Mouse (Mus musculus): Measurements from ENCODE around the gene Ubash3a.
"Not testable (repeated sequence)": the region's sequence is repeated elsewhere in the genome, so short reads cannot be mapped to it uniquely, and the experiment has no call there.

The Ubash3a gene

GRCm38 (mm10) chr17:31261352-31261751, 53.7 kb downstream of the Ubash3a start:
- no peak for DNase-seq

- DNase-seq: no peak
Measured at GRCm38 (mm10) chr17:31262715-31263114, 55.0 kb downstream of the Ubash3a start.

DNA sequence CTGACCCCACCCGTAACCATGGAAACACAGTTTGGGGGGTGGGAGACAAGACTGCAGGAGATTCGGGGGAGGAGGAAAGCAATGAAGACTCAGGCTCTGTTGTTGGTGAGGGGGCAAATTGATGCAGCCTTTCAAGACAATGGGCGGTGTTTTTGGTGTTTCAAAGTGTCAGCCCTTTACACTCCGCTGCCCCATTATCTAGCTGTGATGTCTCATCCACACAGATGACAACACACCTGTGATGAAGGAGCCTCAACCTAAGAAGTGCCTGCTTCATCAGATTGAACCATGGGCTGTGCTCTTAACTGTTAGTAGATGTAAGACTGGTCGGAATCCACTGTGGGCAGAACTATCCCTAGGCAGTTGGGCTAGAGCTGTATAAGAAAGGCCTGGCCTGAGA, 56.1 kb downstream of the Ubash3a start:
- DNase-seq: no peak

DNA sequence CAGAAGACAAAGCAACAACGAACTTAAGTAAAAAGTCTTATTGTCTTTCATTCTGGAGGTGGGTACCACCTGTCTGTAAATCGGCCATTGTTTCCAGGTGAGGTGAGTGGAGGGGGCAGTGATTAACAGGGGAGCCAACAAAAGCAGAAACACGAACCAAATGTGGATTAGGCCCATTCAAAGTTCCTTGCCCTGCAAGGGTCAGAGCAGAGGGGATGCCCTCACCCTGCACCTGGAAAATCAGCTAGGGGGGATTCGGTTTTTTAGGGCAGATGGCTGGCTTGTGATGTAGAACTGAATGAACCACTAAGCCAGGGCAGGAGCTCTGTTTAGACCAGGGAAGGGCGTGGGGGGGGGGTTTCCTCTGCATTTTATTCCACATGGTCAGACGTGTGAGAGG, 56.7 kb downstream of the Ubash3a start:
- DNase-seq: no peak

DNA sequence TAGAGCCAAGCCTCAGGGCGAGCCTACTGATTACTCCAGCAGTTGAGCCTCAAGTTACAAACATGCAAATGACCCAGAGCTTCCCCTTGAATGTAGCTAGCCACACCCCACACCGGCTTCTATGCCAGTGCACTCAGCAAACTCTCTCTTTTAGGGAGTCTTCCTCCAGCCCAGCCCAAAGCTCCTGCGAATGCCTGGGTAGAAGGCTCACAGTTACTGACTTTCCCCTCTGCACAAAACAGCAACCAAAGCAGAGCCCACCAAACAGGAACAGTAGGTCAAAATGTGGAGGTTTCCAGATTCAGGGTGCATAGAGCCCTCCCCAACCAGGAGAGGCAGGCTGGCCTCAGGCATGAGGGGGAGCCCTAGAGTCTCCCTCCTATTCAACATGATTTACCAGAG, 57.5 kb downstream of the Ubash3a start:
- DNase-seq: peak; percentile 41

DNA sequence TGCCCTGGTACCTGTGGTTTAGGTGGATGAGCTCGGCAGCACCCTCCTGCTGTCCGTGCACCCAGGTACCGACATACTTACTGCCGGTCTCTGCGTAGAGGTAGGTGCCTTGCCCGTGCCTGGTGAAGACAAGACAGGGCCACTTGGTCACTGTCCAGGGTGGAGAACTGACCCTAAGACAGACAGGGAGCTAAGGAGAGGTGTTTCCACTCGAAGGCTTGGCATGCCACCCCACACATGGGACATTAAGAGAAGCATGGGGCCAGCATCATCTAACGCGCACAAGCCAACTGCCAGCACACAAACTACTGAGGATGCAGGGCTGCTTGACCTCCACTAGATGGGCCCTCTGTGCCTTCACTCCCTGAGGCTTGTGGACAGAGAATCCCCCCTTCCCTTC, 58.2 kb downstream of the Ubash3a start:
- DNase-seq: no peak

- DNase-seq: no peak
Measured at GRCm38 (mm10) chr17:31266321-31266950, 58.8 kb downstream of the Ubash3a start.

DNA sequence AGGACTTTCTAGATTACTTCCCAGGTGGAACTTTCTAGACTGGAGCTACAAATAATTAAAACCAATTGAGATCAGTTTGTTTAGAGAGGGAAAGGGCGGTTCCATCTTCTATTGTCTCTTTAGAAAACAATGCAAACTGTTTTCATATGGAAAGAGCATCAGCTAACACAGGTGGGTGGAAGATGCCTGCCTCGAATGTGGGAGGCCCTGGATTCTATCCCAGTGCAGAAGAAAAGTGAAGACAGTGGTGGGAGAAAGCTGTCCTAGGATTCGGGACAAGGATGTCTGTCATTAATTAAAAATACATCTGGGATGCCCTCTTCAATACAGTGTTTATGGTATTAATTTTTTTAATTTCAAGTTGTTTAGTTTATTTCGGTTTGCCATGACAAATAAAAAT, 59.5 kb downstream of the Ubash3a start:
- DNase-seq: no peak

GRCm38 (mm10) chr17:31267603-31268002, 59.9 kb downstream of the Ubash3a start:
- DNase-seq: no peak

GRCm38 (mm10) chr17:31268016-31268415, 60.3 kb downstream of the Ubash3a start:
- DNase-seq: no peak

- no peak for DNase-seq
Measured at GRCm38 (mm10) chr17:31269761-31270160, 62.1 kb downstream of the Ubash3a start.

DNA sequence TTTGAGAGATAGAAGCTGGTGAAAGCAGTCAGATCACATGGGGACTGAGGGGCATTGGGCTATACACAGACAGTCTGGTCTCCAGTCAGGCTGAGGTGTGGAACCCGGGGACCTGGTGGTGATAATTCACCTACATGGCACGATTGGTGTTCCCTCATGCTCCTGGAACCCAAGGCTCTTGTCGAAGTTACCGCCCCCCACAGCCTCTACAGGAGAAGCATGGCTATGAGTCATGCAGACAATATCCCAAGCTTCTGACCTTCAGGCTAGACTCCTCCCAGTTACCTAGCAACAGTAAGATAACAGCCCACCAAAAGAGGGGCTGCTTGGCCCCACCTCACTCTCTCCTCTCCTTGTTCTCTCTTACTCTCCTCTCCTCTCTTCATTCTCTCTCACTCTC, 62.6 kb downstream of the Ubash3a start:
- no peak for DNase-seq

- DNase-seq: not testable (repeated sequence)
Measured at GRCm38 (mm10) chr17:31270736-31271135, 63.1 kb downstream of the Ubash3a start.

DNA sequence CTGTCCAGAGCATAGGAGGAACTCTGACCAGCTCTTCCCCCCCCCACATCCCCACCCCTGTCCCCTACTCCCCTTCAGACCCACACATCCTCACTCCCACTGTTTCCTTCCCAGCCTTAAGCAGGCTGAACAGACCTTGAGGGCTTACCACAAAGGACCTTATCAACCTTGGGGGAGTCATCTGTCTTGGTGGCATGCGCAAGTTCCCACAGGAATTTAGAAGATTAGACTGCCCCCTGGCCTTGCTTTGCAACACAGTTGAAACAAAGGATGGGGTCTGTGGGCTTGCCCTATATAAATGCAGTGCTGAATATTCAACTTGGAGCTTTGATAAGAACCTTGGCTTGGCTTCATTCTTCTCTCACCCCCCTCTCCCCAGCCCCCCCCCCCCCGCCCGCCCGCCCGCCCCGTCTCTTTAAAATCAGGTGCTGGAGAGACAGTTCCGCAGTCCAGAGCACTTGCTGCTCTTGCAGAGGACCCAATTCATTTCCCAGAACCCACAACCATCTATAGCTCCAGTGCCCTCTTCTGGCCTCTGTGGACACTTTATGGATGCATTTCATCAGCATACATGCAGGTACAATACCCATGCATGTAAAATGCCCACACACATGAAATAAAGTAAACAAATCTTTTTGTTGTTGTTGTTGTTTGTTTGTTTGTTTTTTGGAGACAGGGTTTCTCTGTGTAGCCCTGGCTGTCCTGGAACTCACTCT, 63.6 kb downstream of the Ubash3a start:
- no peak for DNase-seq

DNA sequence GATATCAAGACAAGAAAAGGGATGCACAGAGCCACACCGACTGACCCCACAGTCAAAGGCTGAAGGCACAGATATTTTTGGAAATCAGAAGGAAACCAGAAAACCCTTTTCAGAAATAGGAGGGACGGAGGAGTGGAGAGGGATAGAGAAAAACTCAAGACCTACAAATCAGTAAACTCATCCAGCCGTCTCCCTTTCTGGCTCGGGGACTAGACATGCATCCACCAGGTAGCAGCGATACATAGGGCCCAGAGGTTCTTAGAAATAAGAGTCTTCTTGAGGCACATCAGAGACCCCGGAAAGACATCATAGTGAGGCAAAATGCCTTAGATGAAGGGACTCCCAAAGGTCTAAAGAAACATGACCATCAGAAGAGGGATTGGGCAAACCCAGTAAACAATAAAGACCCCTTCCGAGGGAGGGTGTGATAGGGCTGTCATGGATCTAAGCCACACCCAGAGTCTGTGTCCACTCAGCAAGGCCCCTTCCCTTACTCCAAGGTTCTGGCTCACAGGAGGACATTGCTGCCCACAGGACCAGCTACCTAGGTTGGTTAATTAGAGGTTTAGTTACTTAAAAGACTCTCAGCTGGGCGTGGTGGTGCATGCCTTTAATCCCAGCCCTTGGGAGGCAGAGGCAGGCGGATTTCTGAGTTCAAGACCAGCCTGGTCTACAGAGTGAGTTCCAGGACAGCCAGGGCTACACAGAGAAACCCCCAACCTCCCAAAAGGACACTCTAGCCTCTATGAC, 64.9 kb downstream of the Ubash3a start:
- DNase-seq: no peak

GRCm38 (mm10) chr17:31273631-31274030, 66.0 kb downstream of the Ubash3a start:
- DNase-seq: no peak

GRCm38 (mm10) chr17:31275181-31275580, 67.5 kb downstream of the Ubash3a start:
- DNase-seq: no peak

- peak; percentile 27 for DNase-seq
Measured at GRCm38 (mm10) chr17:31276207-31276921, 68.7 kb downstream of the Ubash3a start.

DNA sequence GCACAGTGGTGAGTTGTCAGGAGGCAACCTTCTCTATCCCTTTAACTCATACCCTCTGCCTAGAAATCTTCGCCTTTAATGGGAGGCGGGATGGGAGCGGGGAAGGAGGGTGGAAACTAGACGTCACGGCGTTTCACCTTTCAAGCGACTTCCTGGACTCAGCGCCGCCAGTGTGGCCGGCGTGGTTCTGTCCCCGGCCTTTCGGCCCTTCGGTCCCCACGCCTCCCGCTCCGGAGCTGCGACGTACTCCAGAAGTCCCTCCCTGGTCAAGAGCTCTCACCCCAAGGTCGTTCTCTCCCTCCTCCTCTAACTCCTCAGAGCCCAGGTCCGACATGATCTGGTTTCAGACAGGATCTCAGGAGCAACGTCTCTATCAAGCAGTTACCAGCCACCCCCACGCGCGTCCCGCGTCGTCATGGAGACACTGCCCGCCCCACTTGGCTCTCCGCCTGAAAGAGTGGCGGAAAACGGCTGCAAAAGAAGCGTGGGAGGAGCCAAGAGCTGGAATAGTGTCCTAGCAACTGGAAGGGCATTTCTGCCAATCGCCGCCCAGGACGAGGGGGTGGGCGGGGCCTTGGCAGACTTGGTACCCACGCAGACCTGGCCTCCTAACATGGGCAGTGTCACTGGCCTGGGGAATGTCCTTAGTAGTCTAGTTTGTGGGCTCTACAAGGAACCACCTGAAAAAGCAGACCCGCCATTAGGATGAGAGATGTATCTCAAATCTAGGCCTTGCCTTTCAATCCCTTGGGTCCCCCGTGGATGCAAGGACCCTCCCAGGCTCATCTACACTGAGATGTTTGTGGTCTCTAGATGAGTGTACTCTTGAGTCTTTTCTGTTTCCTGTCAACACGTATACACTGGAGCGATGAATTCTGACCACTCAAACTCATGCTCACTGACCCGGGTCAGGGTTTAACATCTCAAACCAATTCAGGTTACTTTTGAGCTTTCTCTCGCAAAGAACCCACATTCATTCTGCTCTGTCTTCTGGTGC, 69.5 kb downstream of the Ubash3a start, which contains the start of gene Rsph1:
TSS of gene Rsph1 (minus strand) at position 462 of the 997 bp plus-strand sequence.
- DNase-seq: peak; percentile 92

GRCm38 (mm10) chr17:31277931-31278330, 70.3 kb downstream of the Ubash3a start:
- DNase-seq: no peak

- DNase-seq: no peak
Measured at GRCm38 (mm10) chr17:31279541-31279940, 71.9 kb downstream of the Ubash3a start.

- DNase-seq: no peak
Measured at GRCm38 (mm10) chr17:31280269-31280668, 72.6 kb downstream of the Ubash3a start.

Measured in embryo, embryonic 11 days (tissue).